Mouse (Mus musculus): Measurements from ENCODE around the gene Cdc42.
A peak's percentile ranks its signal among the peaks of the same experiment; 100 is the strongest.

The Cdc42 gene

GRCm38 (mm10) chr4:137282122-137282521 is 75.4 kb downstream of the Cdc42 start:
- DNase-seq, result no peak

- DNase-seq, result no peak
Observed at GRCm38 (mm10) chr4:137281273-137281672, 76.2 kb downstream of the Cdc42 start.

GRCm38 (mm10) chr4:137279346-137279745 is 78.2 kb downstream of the Cdc42 start:
- no peak for DNase-seq

DNA sequence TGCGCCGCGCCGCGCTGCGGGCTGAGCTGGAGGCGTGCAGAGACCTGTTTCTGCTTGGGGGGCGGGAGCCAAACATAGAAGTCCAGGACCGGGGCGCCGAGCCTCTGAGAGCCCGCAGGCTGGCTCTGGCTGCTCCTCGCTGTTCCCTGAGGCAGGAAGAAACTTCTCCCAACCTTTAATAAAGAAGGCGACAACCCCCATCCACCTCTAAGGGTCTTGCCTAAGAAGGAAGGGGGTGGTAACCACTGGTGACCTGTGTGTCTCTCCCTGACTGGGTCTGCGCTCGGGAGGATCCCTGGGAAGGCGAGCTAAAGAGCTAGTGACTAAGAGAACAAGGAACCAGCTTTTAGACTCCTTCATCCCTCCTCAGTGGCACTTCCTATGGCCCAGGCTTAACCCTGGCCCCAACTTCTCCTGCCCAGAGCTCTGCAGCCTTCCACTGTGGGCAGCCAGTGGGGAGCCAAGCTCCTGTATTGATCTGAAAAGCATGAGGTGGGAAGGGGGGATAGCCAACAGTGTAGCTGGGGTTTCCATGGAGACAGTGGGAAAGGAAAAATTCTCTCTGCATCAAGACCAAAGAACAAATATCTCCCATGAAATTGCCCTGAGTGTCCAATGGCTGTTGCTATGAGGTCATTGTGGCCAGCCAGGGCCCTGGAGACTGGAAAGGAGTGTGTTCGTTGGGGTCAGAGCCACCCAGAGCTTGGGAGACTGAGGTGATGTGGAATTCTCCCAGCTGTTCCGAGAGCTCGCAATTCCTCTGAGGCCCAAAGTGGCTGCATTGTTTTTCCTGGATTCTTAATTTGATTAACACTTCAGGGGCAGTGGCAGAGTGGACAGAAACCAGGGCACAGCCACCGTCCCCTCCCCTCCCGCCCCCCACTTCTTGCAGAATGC is 79.1 kb downstream of the Cdc42 start:
- DNase-seq, result no peak

DNA sequence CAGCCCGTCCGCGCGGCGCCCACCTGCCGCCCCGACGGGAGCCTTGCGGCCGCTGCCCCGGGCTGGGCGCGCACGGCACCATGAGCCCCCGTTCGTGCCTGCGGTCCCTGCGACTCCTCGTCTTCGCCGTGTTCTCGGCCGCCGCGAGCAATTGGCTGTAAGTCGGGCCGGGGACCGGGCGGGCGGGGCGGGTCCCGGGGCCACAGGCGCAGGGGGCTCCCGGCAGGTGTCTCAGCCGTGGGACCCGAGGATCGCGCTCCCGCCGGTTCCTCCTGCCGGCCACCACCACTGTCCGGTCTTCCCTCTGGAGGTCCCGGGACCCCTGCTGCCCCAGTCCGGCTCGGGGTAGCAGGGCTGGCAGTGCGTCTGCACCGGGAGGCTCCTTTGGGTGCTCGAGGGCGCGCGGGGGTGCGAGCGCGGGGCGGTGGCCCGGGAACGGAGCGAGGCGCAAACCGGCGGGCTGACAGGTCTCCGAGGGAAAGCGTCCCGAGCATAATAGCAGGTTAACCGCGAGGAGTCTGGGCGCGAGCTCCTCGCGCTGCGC is 79.8 kb downstream of the Cdc42 start:
- peak in 1 of 2 experiments; percentile 24 for DNase-seq

GRCm38 (mm10) chr4:137277166-137277513 is 80.4 kb downstream of the Cdc42 start, which contains the start of gene Wnt4:
TSS of gene Wnt4 (plus strand) at chr4:137277489.
- peak; percentile 41 to 59 for DNase-seq

DNA sequence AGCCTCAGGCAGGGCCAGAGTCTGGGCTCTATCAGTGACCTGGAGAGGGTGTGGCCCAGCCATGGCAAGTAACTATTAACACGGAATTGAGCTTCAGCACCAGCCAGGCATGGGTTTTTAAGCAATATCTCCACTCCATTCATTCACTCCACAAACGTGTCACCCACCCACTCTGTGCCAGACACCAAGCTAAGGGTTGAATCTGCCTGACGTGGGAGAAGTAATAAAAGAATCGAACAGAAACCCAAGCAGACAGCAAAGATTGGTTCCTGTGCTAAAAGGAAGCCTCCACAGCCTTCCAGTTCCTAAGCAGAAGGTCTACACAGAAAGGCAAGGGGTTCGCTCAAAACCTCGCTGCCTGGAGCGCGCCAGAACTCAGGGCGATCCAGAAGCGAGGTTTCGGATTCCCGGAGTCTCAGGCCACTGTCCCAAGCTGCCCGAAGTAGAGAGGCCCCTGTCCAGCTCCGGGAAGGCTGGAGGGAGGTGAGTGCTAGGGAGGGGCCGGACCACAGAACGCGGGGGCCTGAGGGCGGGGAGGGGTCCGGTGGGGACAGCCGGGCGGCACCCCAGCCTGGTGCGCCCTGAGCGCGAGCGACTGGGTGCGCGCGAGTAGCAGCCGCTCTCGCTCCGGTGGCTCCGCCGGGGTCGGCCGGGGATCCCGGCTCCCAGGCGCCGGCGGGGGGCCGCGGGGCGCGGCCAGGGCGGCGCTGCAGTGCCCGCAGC is 80.9 kb downstream of the Cdc42 start:
- no peak for DNase-seq

DNA sequence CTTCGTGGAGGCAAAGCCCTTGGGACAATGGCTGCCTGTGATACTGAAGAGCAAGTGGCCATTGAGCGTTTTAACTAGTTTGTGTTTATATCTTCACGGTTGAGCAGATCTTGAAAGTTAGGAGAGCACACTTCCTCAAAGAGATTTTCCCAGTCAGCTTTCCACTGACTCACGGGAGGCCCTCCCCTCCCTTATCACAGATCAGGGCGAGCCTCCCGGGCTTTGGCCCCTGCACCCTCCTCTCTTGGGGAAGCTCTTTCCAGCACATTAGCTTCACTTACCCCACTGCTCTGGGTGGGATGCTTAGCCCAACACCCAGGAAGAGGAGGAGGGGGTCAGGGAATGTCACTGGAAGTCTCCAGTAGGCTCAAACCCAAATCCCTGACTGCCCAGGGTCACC is 83.2 kb downstream of the Cdc42 start:
- DNase-seq, result no peak

DNA sequence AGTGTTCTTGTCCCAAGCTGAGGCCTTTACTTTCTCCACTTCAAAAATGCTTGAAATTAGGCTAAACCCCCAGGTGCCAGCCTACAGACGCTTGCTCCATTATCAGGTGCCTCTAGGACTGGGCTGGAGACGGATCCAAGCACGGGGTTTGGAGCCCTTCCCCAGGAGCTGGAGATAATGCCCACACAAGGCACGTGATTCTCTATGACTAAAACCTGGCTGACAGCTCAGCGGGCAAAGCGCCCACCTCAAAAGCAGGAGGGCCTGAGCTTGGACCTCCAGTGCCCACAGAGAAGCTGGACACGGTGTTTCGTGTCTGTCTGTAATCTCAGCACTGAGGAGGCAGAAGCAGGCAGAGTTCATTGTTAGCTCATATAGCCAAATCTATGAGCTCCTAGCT is 85.7 kb downstream of the Cdc42 start:
- DNase-seq, result no peak
